Comparison of ENCODE assay signal across 35 mouse cellular contexts in the genomic region with DNA sequence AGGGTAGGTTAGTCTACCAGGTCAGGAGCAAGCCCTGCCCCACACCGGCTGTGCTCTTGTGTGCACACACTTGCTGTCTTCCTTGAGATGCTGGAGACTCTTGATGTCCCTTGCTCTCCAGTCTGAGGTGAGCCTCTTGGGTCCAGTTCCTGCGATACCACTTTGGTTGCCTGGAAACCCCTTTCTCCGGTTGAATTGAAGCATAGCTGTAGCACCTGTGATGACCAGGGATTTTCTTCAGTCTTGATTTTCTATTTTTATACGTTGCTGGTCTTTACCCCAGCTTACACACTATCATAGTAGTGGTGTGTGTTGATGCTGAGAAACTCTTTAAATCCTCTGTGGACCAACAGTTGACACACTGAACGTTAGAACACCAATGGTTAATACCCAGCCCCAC.
"Had no signal": no experiment of that assay in that cellular context is flagged by ENCODE, and none has a peak within 500 bp of the region (broad histone marks: within the 10 kb centered on the region; RNA-seq: fewer than 3 reads in every experiment).

No protein-coding gene starts in this region.

- H3K9ac ChIP-seq: heart, embryonic 12.5 days; heart, embryonic 13.5 days; heart, embryonic 15.5 days; hindbrain, embryonic 12.5 days; hindbrain, embryonic 13.5 days; hindbrain, embryonic 14.5 days; hindbrain, embryonic 15.5 days; intestine, embryonic 15.5 days; kidney, embryonic 15.5 days had no signal

- DNase-seq: heart, postnatal 10 days; heart, postnatal 14 days; heart, postnatal 36 days; heart, postnatal 4 days; kidney, adult 11 months; kidney, adult 18-20 months; kidney, adult 2 months; kidney, adult 8-10 months; kidney, adult 9 months; kidney, postnatal 10 days; kidney, postnatal 14 days; kidney, postnatal 25 days; kidney, postnatal 36 days; kidney, postnatal 4 days; layer of hippocampus, adult 9-11 months; layer of hippocampus, postnatal 36 days had no signal

- H3K4me3 ChIP-seq: heart, embryonic 12.5 days; heart, embryonic 13.5 days; heart, embryonic 15.5 days; hindbrain, embryonic 10.5 days; hindbrain, embryonic 12.5 days; hindbrain, embryonic 13.5 days; hindbrain, embryonic 15.5 days; intestine, embryonic 15.5 days; kidney, embryonic 15.5 days; layer of hippocampus, adult 2 months; left cerebral cortex, adult 2 months had no signal

- H3K4me2 ChIP-seq: heart, embryonic 11.5 days; hindbrain, embryonic 12.5 days; hindbrain, embryonic 13.5 days; hindbrain, embryonic 14.5 days; hindbrain, embryonic 15.5 days; intestine, embryonic 15.5 days; kidney, embryonic 15.5 days had no signal

- H3K4me1 ChIP-seq: hindbrain, embryonic 10.5 days; intestine, embryonic 15.5 days; kidney, embryonic 15.5 days had no signal

- H3K27ac ChIP-seq: hindbrain, embryonic 10.5 days; hindbrain, embryonic 12.5 days; hindbrain, embryonic 13.5 days; hindbrain, embryonic 14.5 days; hindbrain, embryonic 15.5 days; hindbrain, postnatal 0 days; intestine, embryonic 15.5 days; kidney, embryonic 15.5 days; kidney, postnatal 0 days; layer of hippocampus, adult 2 months; left cerebral cortex, adult 2 months had no signal

- H3K9me3 ChIP-seq: heart, embryonic 12.5 days; heart, embryonic 13.5 days; heart, embryonic 15.5 days; hindbrain, embryonic 10.5 days; hindbrain, embryonic 12.5 days; hindbrain, embryonic 13.5 days; hindbrain, embryonic 15.5 days; intestine, embryonic 15.5 days; kidney, embryonic 15.5 days had no signal

- ATAC-seq: hindbrain, embryonic 16.5 days; hindbrain, postnatal 0 days; inflammation-experienced regulatory T-cells, adult 6 months; intestine, embryonic 15.5 days; intestine, embryonic 16.5 days; intestine, postnatal 0 days had no signal

- H3K36me3 ChIP-seq: heart, embryonic 12.5 days; heart, embryonic 13.5 days; heart, embryonic 15.5 days; hindbrain, embryonic 10.5 days; hindbrain, embryonic 12.5 days; hindbrain, embryonic 13.5 days; hindbrain, embryonic 15.5 days; intestine, embryonic 15.5 days; kidney, embryonic 15.5 days had no signal

- H3K27me3 ChIP-seq: heart, embryonic 12.5 days; heart, embryonic 13.5 days; heart, embryonic 15.5 days; hindbrain, embryonic 12.5 days; hindbrain, embryonic 13.5 days; hindbrain, embryonic 15.5 days; intestine, embryonic 15.5 days; kidney, embryonic 15.5 days had no signal
